Mouse (Mus musculus): ENCODE results near the gene Gm10717.
"Not testable (repeated sequence)": the region's sequence is repeated elsewhere in the genome, so short reads cannot be mapped to it uniquely, and the experiment has no call there.

Gm10717 gene

DNA sequence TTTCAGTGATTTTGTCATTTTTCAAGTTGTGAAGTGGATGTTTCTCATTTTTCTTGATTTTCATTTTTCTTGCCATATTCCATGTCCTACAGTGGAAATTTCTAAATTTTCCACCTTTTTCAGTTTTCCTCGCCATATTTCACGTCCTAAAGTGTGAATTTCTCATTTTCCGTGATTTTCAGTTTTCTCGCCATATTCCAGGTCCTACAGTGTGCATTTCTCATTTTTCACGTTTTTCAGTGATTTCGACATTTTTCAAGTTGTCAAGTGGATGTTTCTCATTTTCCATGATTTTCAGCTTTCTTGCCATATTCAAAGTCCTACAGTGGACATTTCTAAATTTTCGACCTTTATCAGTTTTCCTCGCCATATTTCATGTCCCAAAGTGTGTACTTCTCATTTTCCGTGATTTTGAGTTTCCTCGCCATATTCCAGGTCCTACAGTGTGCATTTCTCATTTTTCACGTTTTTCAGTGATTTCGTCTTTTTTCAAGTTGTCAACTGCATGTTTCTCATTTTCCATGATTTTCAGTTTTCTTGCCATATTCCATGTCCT, at the start of gene Gm10717:
Gene Gm10717 (plus strand): TSS at position 506 of the 556 bp plus-strand sequence.
- peak; percentile 2 to 32 for DNase-seq

DNA sequence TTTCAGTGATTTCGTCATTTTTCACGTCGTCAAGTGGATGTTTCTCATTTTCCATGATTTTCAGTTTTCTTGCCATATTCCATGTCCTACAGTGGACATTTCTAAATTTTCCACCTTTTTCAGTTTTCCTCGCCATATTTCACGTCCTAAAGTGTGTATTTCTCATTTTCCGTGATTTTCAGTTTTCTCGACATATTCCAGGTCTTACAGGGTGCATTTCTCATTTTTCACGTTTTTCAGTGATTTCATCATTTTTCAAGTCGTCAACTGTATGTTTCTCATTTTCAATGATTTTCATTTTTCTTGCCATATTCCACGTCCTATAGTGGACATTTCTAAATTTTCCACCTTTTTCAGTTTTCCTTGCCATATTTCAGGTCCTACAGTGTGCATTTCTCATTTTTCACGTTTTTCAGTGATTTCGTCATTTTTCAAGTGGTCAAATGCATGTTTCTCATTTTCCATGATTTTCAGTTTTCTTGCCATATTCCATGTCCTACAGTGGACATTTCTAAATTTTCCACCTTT, 24.7 kb upstream of the Gm10717 start, which contains the start of gene Gm10722:
Gene Gm10722 (plus strand): TSS at position 478 of the 528 bp plus-strand sequence.
- peak in 1 of 2 experiments; percentile 2 for DNase-seq

DNA sequence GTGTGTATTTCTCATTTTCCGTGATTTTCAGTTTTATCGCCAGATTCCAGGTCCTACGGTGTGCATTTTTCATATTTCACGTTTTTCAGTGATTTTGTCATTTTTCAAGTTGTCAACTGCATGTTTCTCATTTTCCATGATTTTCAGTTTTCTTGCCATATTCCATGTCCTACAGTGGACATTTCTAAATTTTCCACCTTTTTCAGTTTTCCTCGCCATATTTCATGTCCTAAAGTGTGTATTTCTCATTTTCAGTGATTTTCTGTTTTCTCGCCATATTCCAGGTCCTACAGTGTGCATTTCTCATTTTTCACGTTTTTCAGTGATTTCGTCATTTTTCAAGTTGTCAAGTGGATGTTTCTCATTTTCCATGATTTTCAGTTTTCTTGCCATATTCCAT, 24.2 kb upstream of the Gm10717 start:
- peak in 1 of 2 experiments; percentile 10 for DNase-seq

- peak; percentile 82 to 98 for DNase-seq
Observed at GRCm38 (mm10) chr9:3001948-3002659, 23.1 kb upstream of the Gm10717 start.

DNA sequence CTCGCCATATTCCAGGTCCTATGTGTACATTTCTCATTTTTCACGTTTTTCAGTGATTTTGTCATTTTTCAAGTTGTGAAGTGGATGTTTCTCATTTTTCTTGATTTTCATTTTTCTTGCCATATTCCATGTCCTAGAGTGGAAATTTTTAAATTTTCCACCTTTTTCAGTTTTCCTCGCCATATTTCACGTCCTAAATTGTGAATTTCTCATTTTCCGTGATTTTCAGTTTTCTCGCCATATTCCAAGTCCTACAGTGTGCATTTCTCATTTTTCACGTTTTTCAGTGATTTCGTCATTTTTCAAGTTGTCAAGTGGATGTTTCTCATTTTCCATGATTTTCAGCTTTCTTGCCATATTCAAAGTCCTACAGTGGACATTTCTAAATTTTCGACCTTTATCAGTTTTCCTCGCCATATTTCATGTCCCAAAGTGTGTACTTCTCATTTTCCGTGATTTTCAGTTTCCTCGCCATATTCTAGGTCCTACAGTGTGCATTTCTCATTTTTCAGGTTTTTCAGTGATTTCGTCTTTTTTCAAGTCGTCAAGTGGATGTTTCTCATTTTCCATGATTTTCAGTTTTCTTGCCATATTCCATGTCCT, 22.3 kb upstream of the Gm10717 start, which contains the start of gene Gm11168:
Gene Gm11168 (plus strand): TSS at position 553 of the 603 bp plus-strand sequence.
- DNase-seq, result not testable (repeated sequence)

DNA sequence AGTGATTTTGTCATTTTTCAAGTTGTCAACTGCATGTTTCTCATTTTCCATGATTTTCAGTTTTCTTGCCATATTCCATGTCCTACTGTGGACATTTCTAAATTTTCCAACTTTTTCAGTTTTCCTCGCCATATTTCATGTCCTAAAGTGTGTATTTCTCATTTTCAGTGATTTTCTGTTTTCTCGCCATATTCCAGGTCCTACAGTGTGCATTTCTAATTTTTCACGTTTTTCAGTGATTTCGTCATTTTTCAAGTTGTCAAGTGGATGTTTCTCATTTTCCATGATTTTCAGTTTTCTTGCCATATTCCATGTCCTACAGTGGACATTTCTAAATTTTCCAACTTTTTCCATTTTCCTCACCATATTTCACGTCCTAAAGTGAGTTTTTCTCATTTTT, 19.0 kb upstream of the Gm10717 start:
- DNase-seq, result not testable (repeated sequence)

DNA sequence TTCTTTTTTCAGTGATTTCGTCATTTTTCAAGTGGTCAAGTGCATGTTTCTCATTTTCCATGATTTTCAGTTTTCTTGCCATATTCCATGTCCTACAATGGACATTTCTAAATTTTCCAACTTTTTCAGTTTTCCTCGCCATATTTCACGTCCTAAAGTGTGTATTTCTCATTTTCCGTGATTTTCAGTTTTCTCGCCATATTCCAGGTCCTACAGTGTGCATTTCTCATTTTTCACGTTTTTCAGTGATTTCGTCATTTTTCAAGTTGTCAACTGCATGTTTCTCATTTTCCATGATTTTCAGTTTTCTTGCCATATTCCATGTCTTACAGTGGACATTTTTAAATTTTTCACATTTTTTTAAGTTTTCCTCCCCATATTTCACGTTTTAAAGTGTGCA, 18.6 kb upstream of the Gm10717 start:
- DNase-seq, result peak; percentile 94 to 95

DNA sequence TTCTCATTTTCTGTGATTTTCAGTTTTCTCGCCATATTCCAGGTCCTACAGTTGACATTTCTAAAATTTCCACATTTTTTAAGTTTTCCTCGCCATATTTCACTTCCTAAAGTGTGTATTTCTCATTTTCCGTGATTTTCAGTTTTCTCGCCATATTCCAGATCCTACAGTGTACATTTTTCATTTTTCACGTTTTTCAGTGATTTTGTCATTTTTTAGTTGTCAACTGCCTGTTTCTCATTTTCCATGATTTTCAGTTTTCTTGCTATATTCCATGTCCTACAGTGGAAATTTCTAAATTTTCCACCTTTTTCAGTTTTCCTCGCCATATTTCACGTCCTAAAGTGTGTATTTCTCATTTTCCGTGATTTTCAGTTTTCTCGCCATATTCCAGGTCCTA, 17.9 kb upstream of the Gm10717 start:
- not testable (repeated sequence) for DNase-seq

DNA sequence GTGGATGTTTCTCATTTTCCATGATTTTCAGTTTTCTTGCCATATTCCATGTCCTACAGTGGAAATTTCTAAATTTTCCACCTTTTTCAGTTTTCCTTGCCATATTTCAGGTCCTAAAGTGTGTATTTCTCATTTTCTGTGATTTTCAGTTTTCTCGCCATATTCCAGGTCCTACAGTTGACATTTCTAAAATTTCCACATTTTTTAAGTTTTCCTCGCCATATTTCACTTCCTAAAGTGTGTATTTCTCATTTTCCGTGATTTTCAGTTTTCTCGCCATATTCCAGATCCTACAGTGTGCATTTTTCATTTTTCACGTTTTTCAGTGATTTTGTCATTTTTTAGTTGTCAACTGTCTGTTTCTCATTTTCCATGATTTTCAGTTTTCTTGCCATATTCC, 15.9 kb upstream of the Gm10717 start:
- DNase-seq, result not testable (repeated sequence)

DNA sequence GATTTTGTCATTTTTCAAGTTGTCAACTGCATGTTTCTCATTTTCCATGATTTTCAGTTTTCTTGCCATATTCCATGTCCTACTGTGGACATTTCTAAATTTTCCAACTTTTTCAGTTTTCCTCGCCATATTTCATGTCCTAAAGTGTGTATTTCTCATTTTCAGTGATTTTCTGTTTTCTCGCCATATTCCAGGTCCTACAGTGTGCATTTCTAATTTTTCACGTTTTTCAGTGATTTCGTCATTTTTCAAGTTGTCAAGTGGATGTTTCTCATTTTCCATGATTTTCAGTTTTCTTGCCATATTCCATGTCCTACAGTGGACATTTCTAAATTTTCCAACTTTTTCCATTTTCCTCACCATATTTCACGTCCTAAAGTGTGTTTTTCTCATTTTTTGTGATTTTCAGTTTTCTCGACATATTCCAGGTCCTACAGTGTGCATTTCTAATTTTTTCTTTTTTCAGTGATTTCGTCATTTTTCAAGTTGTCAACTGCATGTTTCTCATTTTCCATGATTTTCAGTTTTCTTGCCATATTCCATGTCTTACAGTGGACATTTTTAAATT, 13.1 kb upstream of the Gm10717 start:
- DNase-seq, result not testable (repeated sequence)

DNA sequence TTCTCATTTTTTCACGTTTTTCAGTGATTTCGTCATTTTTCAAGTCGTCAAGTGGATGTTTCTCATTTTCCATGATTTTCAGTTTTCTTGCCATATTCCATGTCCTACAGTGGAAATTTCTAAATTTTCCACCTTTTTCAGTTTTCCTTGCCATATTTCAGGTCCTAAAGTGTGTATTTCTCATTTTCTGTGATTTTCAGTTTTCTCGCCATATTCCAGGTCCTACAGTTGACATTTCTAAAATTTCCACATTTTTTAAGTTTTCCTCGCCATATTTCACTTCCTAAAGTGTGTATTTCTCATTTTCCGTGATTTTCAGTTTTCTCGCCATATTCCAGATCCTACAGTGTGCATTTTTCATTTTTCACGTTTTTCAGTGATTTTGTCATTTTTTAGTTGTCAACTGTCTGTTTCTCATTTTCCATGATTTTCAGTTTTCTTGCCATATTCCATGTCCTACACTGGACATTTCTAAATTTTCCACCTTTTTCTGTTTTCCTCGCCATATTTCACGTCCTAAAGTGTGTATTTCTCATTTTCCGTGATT, 12.4 kb upstream of the Gm10717 start, which contains the start of gene Gm10721:
Gene Gm10721 (plus strand): TSS at position 408 of the 547 bp plus-strand sequence.
- not testable (repeated sequence) for DNase-seq

GRCm38 (mm10) chr9:3015354-3015753, 9.9 kb upstream of the Gm10717 start, which contains the start of gene Gm10720:
Gene Gm10720, plus strand, starts transcription at chr9:3015654.
- not testable (repeated sequence) for DNase-seq

- not testable (repeated sequence) for DNase-seq
Observed at GRCm38 (mm10) chr9:3015896-3016295, 9.3 kb upstream of the Gm10717 start.

GRCm38 (mm10) chr9:3017108-3017507, 8.1 kb upstream of the Gm10717 start, which contains the start of gene Gm10719:
Gene Gm10719, plus strand, starts transcription at chr9:3017408.
- not testable (repeated sequence) for DNase-seq

- DNase-seq, result not testable (repeated sequence)
Observed at GRCm38 (mm10) chr9:3018944-3019343, 6.3 kb upstream of the Gm10717 start.

GRCm38 (mm10) chr9:3019835-3020727, 5.1 kb upstream of the Gm10717 start:
- peak in 1 of 2 experiments; percentile 36 for DNase-seq

DNA sequence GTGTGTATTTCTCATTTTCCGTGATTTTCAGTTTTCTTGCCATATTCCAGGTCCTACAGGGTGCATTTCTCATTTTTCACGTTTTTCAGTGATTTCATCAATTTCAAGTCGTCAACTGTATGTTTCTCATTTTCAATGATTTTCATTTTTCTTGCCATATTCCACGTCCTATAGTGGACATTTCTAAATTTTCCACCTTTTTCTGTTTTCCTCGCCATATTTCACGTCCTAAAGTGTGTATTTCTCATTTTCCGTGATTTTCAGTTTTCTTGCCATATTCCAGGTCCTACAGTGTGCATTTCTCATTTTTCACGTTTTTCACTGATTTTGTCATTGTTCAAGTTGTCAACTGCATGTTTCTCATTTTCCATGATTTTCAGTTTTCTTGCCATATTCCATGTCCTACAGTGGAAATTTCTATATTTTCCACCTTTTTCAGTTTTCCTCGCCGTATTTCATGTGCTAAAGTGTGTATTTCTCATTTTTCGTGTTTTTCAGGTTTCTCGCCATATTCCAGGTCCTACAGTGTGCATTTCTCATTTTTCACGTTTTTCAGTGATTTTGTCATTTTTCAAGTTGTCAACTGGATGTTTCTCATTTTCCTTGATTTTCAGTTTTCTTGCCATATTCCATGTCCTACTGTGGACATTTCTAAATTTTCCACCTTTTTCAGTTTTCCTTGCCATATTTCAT, 2.8 kb upstream of the Gm10717 start:
- peak; percentile 21 to 71 for DNase-seq

DNA sequence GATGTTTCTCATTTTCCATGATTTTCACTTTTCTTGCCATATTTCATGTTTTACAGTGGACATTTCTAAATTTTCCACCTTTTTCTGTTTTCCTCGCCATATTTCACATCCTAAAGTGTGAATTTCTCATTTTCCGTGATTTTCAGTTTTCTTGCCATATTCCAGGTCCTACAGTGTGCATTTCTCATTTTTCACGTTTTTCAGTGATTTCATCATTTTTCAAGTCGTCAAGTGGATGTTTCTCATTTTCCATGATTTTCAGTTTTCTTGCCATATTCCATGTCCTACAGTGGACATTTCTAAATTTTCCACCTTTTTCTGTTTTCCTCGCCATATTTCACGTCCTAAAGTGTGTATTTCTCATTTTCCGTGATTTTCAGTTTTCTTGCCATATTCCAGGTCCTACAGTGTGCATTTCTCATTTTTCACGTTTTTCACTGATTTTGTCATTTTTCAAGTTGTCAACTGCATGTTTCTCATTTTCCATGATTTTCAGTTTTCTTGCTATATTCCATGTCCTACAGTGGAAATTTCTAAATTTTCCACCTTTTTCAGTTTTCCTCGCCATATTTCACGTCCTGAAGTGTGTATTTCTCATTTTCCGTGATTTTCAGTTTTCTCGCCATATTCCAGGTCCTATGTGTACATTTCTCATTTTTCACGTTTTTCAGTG, 1.8 kb upstream of the Gm10717 start, which contains the start of gene Gm10718:
Gene Gm10718 (plus strand): TSS at position 236 of the 673 bp plus-strand sequence.
- peak; percentile 9 to 31 for DNase-seq

- peak; percentile 94 to 96 for DNase-seq
Observed at GRCm38 (mm10) chr9:3023985-3024648, 1.1 kb upstream of the Gm10717 start.
